Mouse (Mus musculus) left cerebral cortex, adult 11 months (tissue): ENCODE results near the gene Tmem251.

Source experiments
- DNase-seq: peaks from one replicate; pipeline ENCODE4 v3.0.0; 2022; ENCODE audit warnings: low spot score

Gene Tmem251

GRCm38 (mm10) chr12:102743589-102744574, at the start of gene Tmem251, which contains the start of gene Moap1:
Gene Tmem251, plus strand, starts transcription at chr12:102743762.
Gene Moap1, minus strand, starts transcription at chr12:102743661.
- DNase-seq, result peak; percentile 77

- DNase-seq, result peak; percentile 67
These were observed 48.0 kb upstream of the Tmem251 start for GRCm38 (mm10) chr12:102695369-102696239.

DNA sequence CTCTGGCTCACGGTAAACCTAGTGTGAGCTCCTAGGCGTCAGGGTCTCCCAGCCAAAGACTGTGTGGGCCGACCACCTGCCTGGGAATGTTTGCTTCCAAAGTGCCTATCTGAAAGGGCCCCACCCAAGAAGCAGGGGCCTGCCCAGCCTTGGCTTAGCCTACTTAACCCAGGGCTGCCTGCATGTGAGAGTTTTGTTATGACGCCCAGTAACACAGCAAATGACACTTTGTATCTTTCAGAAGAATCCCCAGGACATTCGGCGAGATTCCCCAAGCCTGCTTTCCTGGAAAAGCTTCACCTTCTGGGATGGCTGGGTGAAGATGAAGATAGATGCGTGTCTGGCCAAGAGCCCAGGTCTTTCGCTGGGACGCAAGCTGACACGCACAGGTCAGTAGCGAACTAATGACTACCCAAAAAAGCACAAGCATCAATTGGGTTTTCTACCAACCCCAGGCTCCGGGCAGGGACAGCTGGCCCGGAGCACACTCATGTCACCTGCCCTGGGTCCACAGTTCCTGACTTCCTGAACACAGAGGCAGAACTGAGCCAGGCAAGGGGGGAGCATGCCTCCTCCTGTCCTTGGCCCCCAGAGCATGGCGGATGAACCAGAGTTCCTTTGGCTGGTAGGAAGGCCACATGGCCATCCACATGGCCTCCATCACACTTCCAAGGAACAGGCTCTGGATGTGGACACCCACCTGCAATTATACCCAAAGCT, 46.8 kb upstream of the Tmem251 start:
- DNase-seq, result no peak

DNA sequence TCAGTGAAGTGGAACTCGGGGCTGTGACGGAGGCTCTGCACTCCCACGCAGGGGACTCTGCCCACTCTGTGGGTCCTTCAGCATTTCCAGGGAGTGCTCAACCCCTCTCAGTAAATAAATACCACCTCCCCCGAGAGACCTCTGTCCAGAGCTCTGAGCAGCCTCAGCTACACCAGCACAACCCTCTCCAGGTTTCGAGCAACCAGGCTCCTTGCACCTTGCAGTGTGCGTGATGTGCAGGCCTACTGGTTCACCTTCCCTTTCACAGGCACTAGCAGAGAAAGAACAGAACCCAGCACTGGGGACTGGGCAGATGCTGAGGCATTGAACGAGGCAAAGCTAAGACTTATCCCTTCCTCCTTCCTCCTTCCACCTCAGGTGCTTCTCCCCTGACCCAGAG, 46.2 kb upstream of the Tmem251 start:
- no peak for DNase-seq

DNA sequence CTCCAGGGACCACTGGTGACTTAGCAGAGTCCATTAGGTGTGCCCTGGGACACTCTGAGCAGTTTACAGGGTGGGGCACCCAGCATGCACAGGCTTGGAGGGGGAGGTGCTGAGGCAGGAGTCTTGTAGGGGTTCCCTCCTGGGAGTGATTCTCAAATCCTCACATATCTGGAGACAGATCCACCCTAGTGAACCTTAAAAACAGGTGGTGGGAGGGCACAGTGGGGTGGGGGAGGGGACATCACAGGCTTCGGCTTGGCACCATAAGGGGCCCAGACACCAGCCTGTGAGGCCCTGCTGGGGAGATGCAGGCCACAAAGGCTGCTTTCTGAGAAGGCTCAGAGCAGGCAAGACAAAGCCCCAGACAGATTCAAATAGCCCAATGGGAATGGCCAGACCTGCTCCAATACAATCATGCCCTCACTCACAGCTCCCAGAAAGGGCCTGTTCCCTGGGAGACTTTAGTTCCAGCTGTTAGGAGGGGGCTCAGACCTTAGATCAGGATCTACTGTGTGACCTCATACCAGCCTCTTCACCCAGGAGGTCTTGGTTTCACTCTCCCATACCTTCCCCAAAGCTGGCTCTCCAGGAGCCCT, 45.4 kb upstream of the Tmem251 start:
- DNase-seq, result no peak

GRCm38 (mm10) chr12:102699156-102699555, 44.4 kb upstream of the Tmem251 start:
- DNase-seq, result no peak

- no peak for DNase-seq
These were observed 43.1 kb upstream of the Tmem251 start for GRCm38 (mm10) chr12:102700453-102700852.

DNA sequence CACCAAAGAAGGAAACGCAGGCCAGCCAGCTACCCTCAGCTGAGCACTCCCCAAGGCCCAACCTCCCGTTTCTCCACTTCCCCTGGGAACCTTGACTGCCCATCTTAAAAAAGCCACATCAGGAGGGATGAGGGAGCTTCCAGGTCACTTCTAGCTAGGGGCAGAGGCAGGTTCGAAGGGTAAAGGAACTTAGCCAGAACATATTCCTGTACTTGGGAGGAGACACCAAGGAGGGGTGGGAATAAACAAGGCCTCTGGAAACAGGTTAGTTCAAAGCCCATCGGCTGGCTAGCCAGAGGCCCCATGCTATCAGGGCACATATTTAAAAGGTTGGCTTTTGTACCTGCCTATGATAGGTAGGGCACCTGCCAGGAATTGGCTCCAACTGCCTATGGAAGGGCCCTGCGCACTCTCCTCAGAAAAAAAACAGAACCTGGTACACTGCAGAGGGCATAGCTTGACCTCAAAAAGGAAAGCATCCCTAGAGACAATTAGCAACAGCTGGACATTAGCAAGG, 41.8 kb upstream of the Tmem251 start:
- DNase-seq, result no peak

GRCm38 (mm10) chr12:102702356-102703110, 41.0 kb upstream of the Tmem251 start:
- DNase-seq, result no peak

DNA sequence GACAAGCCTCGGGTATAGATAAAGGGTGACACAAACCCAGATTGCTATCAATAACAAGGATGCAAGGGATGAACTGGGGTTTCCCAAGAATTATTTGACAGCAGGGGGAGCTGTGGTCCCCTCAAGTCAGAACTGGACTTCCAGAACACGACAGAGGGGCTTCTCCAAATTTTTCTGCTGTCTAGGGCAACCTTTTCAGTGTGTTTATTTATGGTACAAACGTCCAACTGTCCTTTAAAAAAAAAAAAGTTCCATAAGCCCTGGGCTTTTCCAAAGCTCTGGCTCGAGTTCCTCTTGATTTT, 40.5 kb upstream of the Tmem251 start:
- DNase-seq, result no peak

GRCm38 (mm10) chr12:102703441-102703840, 40.1 kb upstream of the Tmem251 start:
- DNase-seq, result no peak

- DNase-seq, result no peak
These were observed 39.6 kb upstream of the Tmem251 start for GRCm38 (mm10) chr12:102703921-102704408.

DNA sequence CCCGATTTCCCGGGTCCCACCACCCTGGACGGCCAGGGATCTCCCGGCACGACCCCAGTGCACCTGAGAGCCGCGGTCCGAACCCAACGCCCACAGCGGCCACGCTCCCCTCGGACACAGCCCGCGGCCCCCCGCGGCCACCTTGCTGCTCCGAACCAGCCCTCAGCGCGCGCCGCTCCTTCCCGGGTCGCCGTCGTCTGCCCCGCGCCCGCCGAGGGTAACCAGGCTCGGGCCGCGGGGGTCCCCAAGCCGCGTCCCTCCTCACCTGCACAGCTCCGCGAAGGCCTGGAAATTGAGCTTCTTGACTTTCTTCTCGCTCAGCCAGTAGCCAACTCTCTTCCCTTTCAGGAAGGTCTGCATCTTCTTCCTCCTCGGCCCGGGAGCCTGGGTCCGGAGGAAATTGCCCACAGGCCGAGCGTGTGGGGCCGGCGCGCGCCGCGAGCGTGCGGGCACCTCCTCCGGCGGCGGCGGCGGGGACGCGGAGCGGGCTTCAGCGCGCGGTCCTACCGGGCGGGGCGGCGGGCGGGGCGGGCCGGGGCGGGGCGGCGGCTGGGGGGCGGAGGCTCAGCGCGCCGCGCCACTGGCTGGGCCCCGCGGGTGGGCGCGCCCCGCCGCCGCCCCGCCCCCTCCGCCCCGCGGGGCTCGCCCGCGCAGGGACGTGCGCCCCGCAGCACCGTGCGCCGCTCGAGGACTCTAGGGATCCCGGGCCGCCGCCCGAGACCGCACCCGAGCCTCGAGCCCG, 38.9 kb upstream of the Tmem251 start, which contains the start of gene Itpk1:
TSS of gene Itpk1 (minus strand) at position 474 of the 742 bp plus-strand sequence.
- no peak for DNase-seq

- DNase-seq, result peak; percentile 83
These were observed 38.2 kb upstream of the Tmem251 start for GRCm38 (mm10) chr12:102705216-102705871.

DNA sequence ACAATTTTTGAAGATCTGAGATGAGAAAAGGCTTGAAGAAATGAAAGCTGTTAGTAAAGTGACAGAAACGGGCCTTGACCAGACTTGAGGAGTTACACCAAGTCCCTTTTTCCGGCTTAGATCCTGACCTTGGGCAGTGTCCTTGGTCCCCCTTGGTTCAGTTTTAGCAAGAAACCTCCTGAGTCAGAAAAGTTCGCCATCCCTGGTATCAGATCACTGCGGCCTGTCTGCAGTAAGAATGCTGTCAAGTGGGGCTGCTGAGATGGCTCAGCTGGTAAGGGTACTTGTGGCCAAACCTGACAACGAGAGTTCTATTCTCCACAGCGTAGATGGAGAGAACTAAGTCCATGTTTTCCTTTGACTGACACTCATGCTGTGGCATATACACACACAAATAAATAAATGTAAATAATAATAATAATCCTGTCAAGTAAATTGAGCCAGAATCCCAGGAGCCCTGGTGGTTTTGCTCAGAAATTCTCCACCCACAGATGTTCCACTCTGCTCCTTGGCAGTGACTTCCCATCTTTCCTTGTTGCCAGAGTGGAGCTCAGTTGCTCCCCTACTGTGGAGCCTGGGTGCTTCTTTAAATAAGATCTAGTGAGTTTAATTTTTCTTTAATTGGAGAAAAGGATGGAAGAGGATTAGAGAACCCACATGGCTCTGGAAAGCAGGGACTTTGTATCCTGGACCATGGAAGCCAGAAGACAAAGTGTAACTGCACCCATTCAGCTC, 37.5 kb upstream of the Tmem251 start:
- DNase-seq, result no peak

- no peak for DNase-seq
These were observed 36.6 kb upstream of the Tmem251 start for GRCm38 (mm10) chr12:102706833-102707463.

- DNase-seq, result no peak
These were observed 35.3 kb upstream of the Tmem251 start for GRCm38 (mm10) chr12:102708220-102708619.

DNA sequence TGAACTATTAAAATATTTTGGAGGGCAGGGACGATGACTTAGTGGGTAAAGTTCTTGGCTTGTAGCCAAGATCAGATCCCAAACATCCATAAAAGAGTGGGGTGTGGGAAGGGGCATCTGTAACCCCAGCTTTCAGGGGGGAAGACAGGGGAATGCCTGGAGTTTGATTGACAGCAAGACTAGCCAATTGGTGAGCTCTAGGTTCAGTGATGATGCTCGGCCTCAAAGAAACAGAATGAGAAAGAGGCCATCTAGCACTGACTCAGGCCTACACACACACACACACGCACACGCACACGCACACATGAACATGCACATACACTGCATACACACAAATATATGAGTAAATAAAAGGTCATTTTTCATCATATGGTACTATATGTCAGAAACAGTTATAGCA, 33.7 kb upstream of the Tmem251 start:
- DNase-seq, result no peak
